Mouse (Mus musculus) liver, embryonic 14.5 days (tissue): ENCODE results near the gene Gm49380.

Experiments
- CTCF ChIP-seq: IDR thresholded peaks from 2 replicates; pipeline ENCODE4 v1.5.1; 2016; ENCODE audit warnings: antibody characterized with exemption, low read depth, control low read depth
- EP300 ChIP-seq: IDR thresholded peaks from 2 replicates; pipeline ENCODE4 v1.6.1; 2016; ENCODE audit warnings: antibody characterized with exemption, low read depth

GRCm38 (mm10) chr9:44047071-44047470, 66.2 kb downstream of the Gm49380 start:
- TF ChIP-seq CTCF (no peak), EP300 (no peak)
